8 mouse cellular contexts compared by ENCODE assay signal in genomic region chr8:71462786-71463185, GRCm38 (mm10). TPM values are rescaled to one million over a fixed set of nuclear protein-coding genes. Genes with fewer than 3 reads are reported as not detected.
DNase-seq lines count a peak whose midpoint lies in the region; ATAC-seq and TF ChIP-seq lines count a peak whose summit lies in the region.

No protein-coding gene starts in this region.

- H3K4me3 ChIP-seq in bone marrow macrophage, adult 2 months (ENCODE audit: insufficient read depth, low read length), result peak overlapping the region; percentile 73
- H3K4me3 ChIP-seq in forebrain, embryonic 12.5 days (replicated peaks), result peak overlapping the region; percentile 80
- H3K4me3 ChIP-seq in liver, adult 2 months (ENCODE audit: insufficient read depth, low read depth, low read length), result peak overlapping the region; percentile 73
- peak overlapping the region; percentile 45 for H3K4me3 ChIP-seq in myocyte

- WGBS in forebrain, embryonic 12.5 days, result 6% methylated on average over 16 of the region's 16 CpGs
- WGBS in liver, adult 2 months, result 17% methylated on average over 16 of the region's 16 CpGs

- no peak for TF ChIP-seq CTCF in bone marrow macrophage, adult 2 months (IDR thresholded peaks at IDR 0.05; ENCODE audit: low read depth, low read length)
- TF ChIP-seq CTCF in liver, adult 2 months (IDR thresholded peaks at IDR 0.05; ENCODE audit: low read depth, low read length), result no peak

- no peaks in the 10 kb centered on the region for H3K27me3 ChIP-seq in forebrain, embryonic 12.5 days
- H3K27me3 ChIP-seq in liver, adult 2 months (ENCODE audit: control insufficient read depth, insufficient read depth, low read length), result no peaks in the 10 kb centered on the region
- no peaks in the 10 kb centered on the region for H3K27me3 ChIP-seq in myocyte (ENCODE audit: control insufficient read depth, insufficient read depth, insufficient read length)

- peaks cover 12% of the 10 kb centered on the region for H3K4me1 ChIP-seq in bone marrow macrophage, adult 2 months (ENCODE audit: control insufficient read depth, insufficient read depth, low read length)
- H3K4me1 ChIP-seq in forebrain, embryonic 12.5 days, result peaks cover 51% of the 10 kb centered on the region
- H3K4me1 ChIP-seq in liver, adult 2 months (ENCODE audit: control insufficient read depth, insufficient read depth, low read length), result peaks cover 17% of the 10 kb centered on the region

- H3K36me3 ChIP-seq in forebrain, embryonic 12.5 days (replicated peaks), result peaks cover 44% of the 10 kb centered on the region
- H3K36me3 ChIP-seq in liver, adult 2 months (ENCODE audit: control insufficient read depth, insufficient read depth, low read length), result no peaks in the 10 kb centered on the region
- H3K36me3 ChIP-seq in myocyte (ENCODE audit: control insufficient read depth, insufficient read depth), result no peaks in the 10 kb centered on the region

- intact Hi-C loops in heart, postnatal 25 days (cut with DNase I), result loop anchor here (1.0 kb wide), 1 partner anchor 83 kb away; no protein-coding TSS in a partner anchor

- TF ChIP-seq POLR2A in bone marrow macrophage, adult 2 months (IDR thresholded peaks at IDR 0.05; ENCODE audit: borderline replicate concordance, low read depth, low read length), result no peak
- no peak for TF ChIP-seq POLR2A in liver, adult 2 months (IDR thresholded peaks at IDR 0.05; ENCODE audit: extremely low read depth, insufficient read depth, low read length)
- no peak for TF ChIP-seq POLR2A in myocyte (IDR thresholded peaks at IDR 0.05; ENCODE audit: insufficient read length, low read depth)

- H3K4me2 ChIP-seq in forebrain, embryonic 12.5 days, result peak overlapping the region; percentile 89
- H3K4me2 ChIP-seq in myocyte (ENCODE audit: low read depth), result peak overlapping the region; percentile 73

- peak overlapping the region; percentile 31 for H3ac ChIP-seq in myocyte (ENCODE audit: control insufficient read depth, insufficient read length)

- no peak overlapping the region for H3K27ac ChIP-seq in bone marrow macrophage, adult 2 months (ENCODE audit: insufficient read depth, low read depth, low read length)
- H3K27ac ChIP-seq in forebrain, embryonic 12.5 days, result 0 out of 2 replicates have a peak overlapping the region, but pooled peaks have one; percentile 80
- H3K27ac ChIP-seq in liver, adult 2 months (replicated peaks; ENCODE audit: insufficient read depth, low read depth, low read length), result no peak overlapping the region

- peak overlapping the region; percentile 87 for H3K9ac ChIP-seq in forebrain, embryonic 12.5 days
- peak overlapping the region; percentile 72 for H3K9ac ChIP-seq in liver, adult 2 months (ENCODE audit: low read depth, low read length)

- DNase-seq in heart, adult 18-20 months, result peak; percentile 60 to 61
- no peak for DNase-seq in heart, postnatal 25 days (ENCODE audit: low spot score)
- DNase-seq in induced T-regulatory cell, adult 2 months (ENCODE audit: low read depth), result peak; percentile 96
- DNase-seq in liver, adult 2 months (ENCODE audit: extremely low read depth, low read depth, low spot score), result no peak
- peak; percentile 87 for DNase-seq in thymus, postnatal 25 days

- H3K79me2 ChIP-seq in liver, adult 2 months (ENCODE audit: control insufficient read depth, insufficient read depth, low read length), result no peaks in the 10 kb centered on the region
- peaks cover 7% of the 10 kb centered on the region for H3K79me2 ChIP-seq in myocyte (ENCODE audit: control insufficient read depth, insufficient read depth)

- H3K9me3 ChIP-seq in forebrain, embryonic 12.5 days, result no peaks in the 10 kb centered on the region

- ATAC-seq in forebrain, embryonic 12.5 days (ENCODE audit: low FRiP score), result peak; percentile 4

TF ChIP-seq in myocyte, 11 proteins besides CTCF, POLR2A, EP300 and RAD21:
- TF ChIP-seq MAX (IDR thresholded peaks at IDR 0.05; ENCODE audit: low read depth) (no peak), POLR2AphosphoS2 (IDR thresholded peaks at IDR 0.05; ENCODE audit: insufficient read length, low read depth) (no peak), SRF (IDR thresholded peaks at IDR 0.05; ENCODE audit: control insufficient read depth, insufficient read length, low read depth) (no peak), TCF3 (IDR thresholded peaks at IDR 0.05; ENCODE audit: insufficient read length, low read depth) (no peak), USF1 (IDR thresholded peaks at IDR 0.05; ENCODE audit: low read depth) (no peak), REST (IDR thresholded peaks at IDR 0.05; ENCODE audit: insufficient read depth, insufficient read length) (no peak), MYOG (IDR thresholded peaks at IDR 0.05; ENCODE audit: control insufficient read depth in 1 of 3, insufficient read depth in 1 of 3, insufficient read length in 2 of 3, low read depth in 2 of 3) (no peak), CEBPB (IDR thresholded peaks at IDR 0.05; ENCODE audit: insufficient read depth, poor library complexity, severe bottlenecking) (no peak), TCF12 (IDR thresholded peaks at IDR 0.05; ENCODE audit: insufficient read depth, poor library complexity, severe bottlenecking) (no peak), MYOD1 (IDR thresholded peaks at IDR 0.05; ENCODE audit: control insufficient read depth in 1 of 3, insufficient read length in 2 of 3, low read depth in 2 of 3) (no peak), E2F4 (IDR thresholded peaks at IDR 0.05; ENCODE audit: insufficient read depth) (no peak)

RNA-seq across cellular contexts. Expression of gene Abhd8, which starts 0.7 kb away (rescaled TPM):
- total RNA-seq in heart, adult 18-20 months (2021), result 10 to 100 TPM; 23.8 to 26.6 TPM
- total RNA-seq in heart, postnatal 25 days (2021), result 10 to 100 TPM; 32.4 to 32.6 TPM
- 12.0 and 13.3 TPM in 2 replicates for polyA plus RNA-seq in bone marrow macrophage, adult 2 months (2012; ENCODE audit: insufficient read depth, insufficient read length, missing spikeins)
- polyA plus RNA-seq in forebrain, embryonic 12.5 days (2016; fragmentation: Nextera tagmentation; extraction: Ambion mirVana), result 99.3 and 99.8 TPM in 2 replicates
- 3.1 and 5.0 TPM in 2 replicates for total RNA-seq in liver, adult 2 months (2014; rRNA removed)
- polyA plus RNA-seq in liver, adult 2 months (2012; rRNA removed), result 6.7 and 11.7 TPM in 2 replicates
- polyA plus RNA-seq in myocyte (2012; fragmentation: generic; extraction: Trizol), result 67.0 TPM

RNA-seq across cellular contexts. Expression of gene Mrpl34, which starts 2.0 kb away (rescaled TPM):
- total RNA-seq in heart, adult 18-20 months (2021), result 100 to 1,000 TPM; 126 to 127 TPM
- total RNA-seq in heart, postnatal 25 days (2021), result 100 to 1,000 TPM; 136 to 142 TPM
- polyA plus RNA-seq in bone marrow macrophage, adult 2 months (2012; ENCODE audit: insufficient read depth, insufficient read length, missing spikeins), result 59.5 and 62.9 TPM in 2 replicates
- 207 and 219 TPM in 2 replicates for polyA plus RNA-seq in forebrain, embryonic 12.5 days (2016; fragmentation: Nextera tagmentation; extraction: Ambion mirVana)
- total RNA-seq in liver, adult 2 months (2014; rRNA removed), result 35.1 and 48.2 TPM in 2 replicates
- 104 and 123 TPM in 2 replicates for polyA plus RNA-seq in liver, adult 2 months (2012; rRNA removed)
- 79.0 TPM for polyA plus RNA-seq in myocyte (2012; fragmentation: generic; extraction: Trizol)

RNA-seq across cellular contexts. Expression of gene Dda1, which starts 6.2 kb away (rescaled TPM):
- total RNA-seq in heart, adult 18-20 months (2021), result 10 to 100 TPM; 31.4 to 32.1 TPM
- 10 to 100 TPM; 29.1 to 29.9 TPM for total RNA-seq in heart, postnatal 25 days (2021)
- polyA plus RNA-seq in bone marrow macrophage, adult 2 months (2012; ENCODE audit: insufficient read depth, insufficient read length, missing spikeins), result 42.3 and 45.5 TPM in 2 replicates
- polyA plus RNA-seq in forebrain, embryonic 12.5 days (2016; fragmentation: Nextera tagmentation; extraction: Ambion mirVana), result 146 and 155 TPM in 2 replicates
- 7.7 and 8.3 TPM in 2 replicates for total RNA-seq in liver, adult 2 months (2014; rRNA removed)
- 32.5 and 34.1 TPM in 2 replicates for polyA plus RNA-seq in liver, adult 2 months (2012; rRNA removed)
- polyA plus RNA-seq in myocyte (2012; fragmentation: generic; extraction: Trizol), result 117 TPM

RNA-seq across cellular contexts. Expression of gene Ano8, which starts 23.0 kb away (rescaled TPM):
- 10 to 100 TPM; 16.6 to 16.9 TPM for total RNA-seq in heart, adult 18-20 months (2021)
- total RNA-seq in heart, postnatal 25 days (2021), result 10 to 100 TPM; 17.0 to 18.2 TPM
- 10.0 and 10.2 TPM in 2 replicates for polyA plus RNA-seq in bone marrow macrophage, adult 2 months (2012; ENCODE audit: insufficient read depth, insufficient read length, missing spikeins)
- polyA plus RNA-seq in forebrain, embryonic 12.5 days (2016; fragmentation: Nextera tagmentation; extraction: Ambion mirVana), result 11.1 and 13.4 TPM in 2 replicates
- total RNA-seq in liver, adult 2 months (2014; rRNA removed), result 2.3 and 3.8 TPM in 2 replicates
- polyA plus RNA-seq in liver, adult 2 months (2012; rRNA removed), result 3.7 and 5.2 TPM in 2 replicates
- 27.5 TPM for polyA plus RNA-seq in myocyte (2012; fragmentation: generic; extraction: Trizol)

RNA-seq across cellular contexts. Expression of gene Gtpbp3, which starts 25.1 kb away (rescaled TPM):
- total RNA-seq in heart, adult 18-20 months (2021), result 10 to 100 TPM; 19.1 to 22.2 TPM
- total RNA-seq in heart, postnatal 25 days (2021), result 10 to 100 TPM; 18.5 to 19.4 TPM
- polyA plus RNA-seq in bone marrow macrophage, adult 2 months (2012; ENCODE audit: insufficient read depth, insufficient read length, missing spikeins), result 11.0 and 11.1 TPM in 2 replicates
- 12.6 and 15.1 TPM in 2 replicates for polyA plus RNA-seq in forebrain, embryonic 12.5 days (2016; fragmentation: Nextera tagmentation; extraction: Ambion mirVana)
- total RNA-seq in liver, adult 2 months (2014; rRNA removed), result 11.6 and 12.7 TPM in 2 replicates
- polyA plus RNA-seq in liver, adult 2 months (2012; rRNA removed), result 12.9 and 15.5 TPM in 2 replicates
- 17.5 TPM for polyA plus RNA-seq in myocyte (2012; fragmentation: generic; extraction: Trizol)

Comparison
In these comparisons a context has a peak if more than half of its experiments do, and no peak if none do; other contexts are left out.
1. DNase-seq: peak in heart, adult 18-20 months (2 of 2), induced T-regulatory cell, adult 2 months (single experiment) and thymus, postnatal 25 days (single experiment); none in heart, postnatal 25 days (single experiment) and liver, adult 2 months (single experiment).
2. Peak in every context shown above with its lines, with median percentiles within 50 percentile points of each other: H3K4me3 ChIP-seq.